Mouse (Mus musculus) cerebellum, adult 2 months (tissue): ENCODE data around the gene Ush2a.
A peak's percentile ranks its signal among the peaks of the same experiment; 100 is the strongest.

ENCODE experiments used
- CTCF ChIP-seq: fragments of 200-500 bp; IDR thresholded peaks from 2 replicates; pipeline ENCODE4 v1.5.1; 2011; ENCODE audit warnings: low read depth, mild to moderate bottlenecking, control low read depth, low read length, moderate library complexity, borderline replicate concordance; ENCODE audit not compliant: insufficient read depth
- POLR2A ChIP-seq: fragments of 200-500 bp; IDR thresholded peaks from 2 replicates; pipeline ENCODE4 v1.6.1; 2011; ENCODE audit warnings: low read length, control low read depth, borderline replicate concordance; ENCODE audit not compliant: insufficient read depth

DNA sequence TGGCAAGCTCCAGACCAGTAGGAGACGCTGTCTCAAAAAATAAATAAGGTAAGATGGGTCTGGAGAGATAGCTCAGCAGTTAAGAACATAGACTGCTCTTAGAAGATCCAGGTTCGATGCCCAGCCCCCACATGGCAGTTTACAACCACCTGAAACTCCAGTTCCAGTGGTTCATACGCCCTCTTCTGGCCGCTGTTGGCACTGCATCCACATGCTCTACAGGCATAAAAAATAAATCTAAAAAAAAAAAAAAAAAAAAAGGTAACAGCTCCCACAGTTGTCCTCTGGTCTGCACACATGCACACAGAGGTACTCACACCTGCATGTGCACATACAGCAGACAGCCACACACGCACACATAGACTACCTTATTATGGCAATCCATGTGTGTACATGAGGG lies 686.0 kb downstream of the Ush2a start:
- TF ChIP-seq POLR2A, result no peak
- TF ChIP-seq CTCF, result peak; percentile 27; the same call in 1 of the 2 replicates
